Mouse (Mus musculus) liver, postnatal 0 days (tissue): ENCODE measurements around the gene Anks1. TPM values are rescaled to one million over a fixed set of nuclear protein-coding genes. Genes with fewer than 3 reads are reported as not detected.
A peak's percentile ranks its signal among the peaks of the same experiment; 100 is the strongest.

Source experiments
- ATAC-seq: fragments of 200-750 bp; cut with Nextera tagmentation; 2 replicates; pipeline ENCODE4 v1.8.0; 2017; ENCODE audit warnings: mild to moderate bottlenecking, moderate library complexity
- DNase-seq: peaks from one replicate; pipeline ENCODE4 v3.0.0-alpha.2; 2016
- H3K27ac ChIP-seq: fragments of 300-500 bp; sonication (generic); 2 replicates; pipeline ENCODE4 v1.5.1; 2014; ENCODE audit warnings: antibody characterized with exemption, moderate library complexity, mild to moderate bottlenecking, low read depth
- H3K27me3 ChIP-seq: fragments of 300-500 bp; sonication (generic); 2 replicates; pipeline ENCODE4 v1.6.1; 2014; ENCODE audit warnings: low read length, control low read depth, mixed read lengths; ENCODE audit not compliant: insufficient read depth
- H3K36me3 ChIP-seq: fragments of 300-500 bp; sonication (generic); replicated peaks from 2 replicates; pipeline ENCODE4 v1.6.1; 2014; ENCODE audit warnings: mild to moderate bottlenecking, control low read depth, low read length, moderate library complexity, mixed read lengths; ENCODE audit not compliant: insufficient read depth
- H3K4me1 ChIP-seq: fragments of 300-500 bp; sonication (generic); 2 replicates; pipeline ENCODE4 v1.6.1; 2014; ENCODE audit warnings: antibody characterized with exemption, mild to moderate bottlenecking, control low read depth; ENCODE audit not compliant: insufficient read depth
- H3K4me2 ChIP-seq: fragments of 300-500 bp; sonication (generic); 2 replicates; pipeline ENCODE4 v1.6.1; 2014; ENCODE audit warnings: low read depth, mild to moderate bottlenecking, low read length, moderate library complexity, mixed read lengths
- H3K4me3 ChIP-seq: fragments of 300-500 bp; sonication (generic); 2 replicates; pipeline ENCODE4 v1.5.1; 2014; ENCODE audit warnings: low read depth, low read length
- H3K9ac ChIP-seq: fragments of 300-500 bp; sonication (generic); replicated peaks from 2 replicates; pipeline ENCODE4 v1.6.1; 2014; ENCODE audit warnings: mild to moderate bottlenecking, moderate library complexity
- H3K9me3 ChIP-seq: fragments of 300-500 bp; sonication (generic); 2 replicates; pipeline ENCODE4 v1.6.1; 2016; ENCODE audit warnings: mild to moderate bottlenecking, control low read depth, low read length, mixed read lengths
- CTCF ChIP-seq: sonication (generic); IDR thresholded peaks from 2 replicates; pipeline ENCODE4 v1.5.1; 2016; ENCODE audit warnings: antibody characterized with exemption, low read depth
- EP300 ChIP-seq: IDR thresholded peaks from 2 replicates; pipeline ENCODE4 v1.6.1; 2016; ENCODE audit warnings: antibody characterized with exemption, low read depth, mild to moderate bottlenecking
- WGBS: fragments of 180-500 bp; shearing (Covaris S2); extraction: QIAGEN DNeasy Blood & Tissue Kit; methylation state at CpG from one replicate; pipeline ENCODE4 v1.1.7; 2014; ENCODE audit not compliant: insufficient replicate concordance; 5-methylcytosine and 5-hydroxymethylcytosine counted together
- polyA plus RNA-seq: library from polyadenylated mRNA; unstranded; fragments of >200 nt; fragmentation: Nextera tagmentation; extraction: Ambion mirVana; gene quantifications from 2 replicates; pipeline ENCODE4 v1.2.1, GENCODE M21; 2015

The Anks1 gene
- polyA plus RNA-seq, 1 experiment from 2014 or later: 3.0 TPM

DNA sequence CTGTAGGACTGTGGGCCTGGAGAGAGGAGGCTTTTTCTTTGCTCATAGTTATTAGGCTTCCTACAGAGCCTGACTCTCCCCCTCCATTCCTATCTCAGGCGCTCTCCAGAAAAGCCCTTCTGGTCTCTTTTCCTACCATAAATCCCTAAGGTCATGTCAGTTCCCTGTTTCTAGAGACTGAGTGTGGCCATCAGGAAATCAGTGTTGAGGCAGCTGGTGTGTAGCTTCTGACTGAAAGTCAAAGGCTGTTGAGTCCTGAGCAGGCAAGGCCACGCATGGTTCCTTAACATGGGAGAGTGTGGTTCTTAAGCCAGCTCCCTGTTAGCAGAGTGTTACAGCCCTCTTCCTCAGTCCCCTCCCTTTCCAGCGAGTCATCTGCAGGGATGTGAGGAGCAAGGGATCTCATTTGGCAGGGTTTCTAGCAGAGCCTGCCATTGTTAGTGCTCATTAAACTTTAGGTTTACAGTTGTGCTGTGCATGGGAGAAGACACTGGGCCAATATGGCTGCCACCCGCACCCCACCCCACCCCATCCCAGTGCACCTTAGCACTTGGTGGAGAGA, 28.0 kb downstream of the Anks1 start:
- no peaks in the 10 kb centered on the region for H3K9me3 ChIP-seq
- H3K36me3 ChIP-seq: no peaks in the 10 kb centered on the region
- ATAC-seq (no peak), DNase-seq (no peak)
- TF ChIP-seq CTCF (no peak), EP300 (no peak)
- no peak overlapping the region for H3K4me3 ChIP-seq
- no peaks in the 10 kb centered on the region for H3K27me3 ChIP-seq
- no peak overlapping the region for H3K9ac ChIP-seq
- H3K27ac ChIP-seq: peak overlapping the region; percentile 62; the same call in 1 of the 2 replicates
- WGBS: 70% methylated on average over 4 of the region's 4 CpGs
- peaks cover 18% of the 10 kb centered on the region for H3K4me1 ChIP-seq
- H3K4me2 ChIP-seq: no peak overlapping the region

DNA sequence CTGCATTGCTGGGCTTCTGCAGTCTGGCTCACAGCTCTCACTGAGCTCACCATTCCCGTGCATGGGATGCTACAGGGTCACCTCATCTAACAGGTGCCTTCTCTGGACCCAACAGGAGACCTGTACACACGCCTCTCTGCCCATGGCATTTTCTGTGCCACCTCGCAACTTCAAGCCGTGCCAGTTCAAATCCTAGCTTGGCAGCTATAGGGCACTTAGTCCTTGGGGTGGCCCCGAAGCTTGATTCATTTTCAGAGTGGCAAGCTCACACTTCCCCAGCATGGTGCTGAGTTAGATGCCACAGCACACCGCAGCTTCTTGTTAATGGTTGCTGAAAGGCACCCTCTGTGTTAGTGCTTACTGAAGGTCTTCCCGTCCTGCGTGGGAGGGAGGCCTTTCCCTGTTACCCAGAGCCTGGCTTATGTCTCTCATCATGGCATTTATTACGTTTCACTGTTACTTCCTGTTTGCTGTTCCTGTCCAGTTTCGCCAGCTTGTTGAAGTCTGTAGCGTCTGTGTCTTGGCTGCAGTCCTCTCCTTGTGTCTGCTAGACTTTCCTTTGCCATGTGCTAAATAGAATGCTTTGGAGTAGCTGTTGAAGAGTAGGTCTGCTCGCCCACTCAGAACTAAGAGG, 29.1 kb downstream of the Anks1 start:
- TF ChIP-seq CTCF (no peak), EP300 (no peak)
- H3K4me3 ChIP-seq: no peak overlapping the region
- H3K4me2 ChIP-seq: 0 out of 2 replicates have a peak overlapping the region, but pooled peaks have one; percentile 13
- 63% methylated on average over 12 of the region's 12 CpGs for WGBS
- peak overlapping the region; percentile 62 for H3K27ac ChIP-seq
- H3K9me3 ChIP-seq: no peaks in the 10 kb centered on the region
- peaks cover 13% of the 10 kb centered on the region for H3K4me1 ChIP-seq
- no peak overlapping the region for H3K9ac ChIP-seq
- no peak for DNase-seq
- no peaks in the 10 kb centered on the region for H3K36me3 ChIP-seq
- H3K27me3 ChIP-seq: no peaks in the 10 kb centered on the region
- peak; percentile 13; the same call in 1 of the 2 replicates for ATAC-seq

DNA sequence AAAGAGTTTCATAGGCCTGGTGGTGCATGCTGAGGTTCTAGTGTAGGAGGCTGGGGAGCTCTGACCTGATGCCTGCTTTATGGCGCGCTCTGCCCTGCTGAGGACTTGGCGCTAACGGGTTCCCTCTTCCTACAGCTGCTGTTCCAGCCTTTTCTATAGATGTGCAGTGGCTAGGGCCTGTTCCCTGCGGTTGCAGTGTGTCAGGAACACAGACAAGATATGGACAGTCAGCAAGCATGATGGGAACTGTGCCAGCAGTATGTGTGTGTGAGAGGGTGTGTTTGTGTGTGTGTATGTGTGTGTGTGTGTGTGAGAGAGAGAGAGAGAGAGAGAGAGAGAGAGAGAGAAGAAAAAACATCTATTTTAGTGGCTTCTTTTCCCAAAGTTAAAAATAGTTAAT, 29.9 kb downstream of the Anks1 start:
- no peak overlapping the region for H3K4me3 ChIP-seq
- no peak for ATAC-seq
- H3K4me1 ChIP-seq: peaks cover 13% of the 10 kb centered on the region
- no peaks in the 10 kb centered on the region for H3K27me3 ChIP-seq
- no peak overlapping the region for H3K9ac ChIP-seq
- WGBS: 80% methylated on average over 5 of the region's 5 CpGs
- H3K36me3 ChIP-seq: no peaks in the 10 kb centered on the region
- no peak overlapping the region for H3K4me2 ChIP-seq
- TF ChIP-seq EP300: no peak
- no peak for TF ChIP-seq CTCF
- no peaks in the 10 kb centered on the region for H3K9me3 ChIP-seq
- no peak for DNase-seq
- no peak overlapping the region for H3K27ac ChIP-seq

DNA sequence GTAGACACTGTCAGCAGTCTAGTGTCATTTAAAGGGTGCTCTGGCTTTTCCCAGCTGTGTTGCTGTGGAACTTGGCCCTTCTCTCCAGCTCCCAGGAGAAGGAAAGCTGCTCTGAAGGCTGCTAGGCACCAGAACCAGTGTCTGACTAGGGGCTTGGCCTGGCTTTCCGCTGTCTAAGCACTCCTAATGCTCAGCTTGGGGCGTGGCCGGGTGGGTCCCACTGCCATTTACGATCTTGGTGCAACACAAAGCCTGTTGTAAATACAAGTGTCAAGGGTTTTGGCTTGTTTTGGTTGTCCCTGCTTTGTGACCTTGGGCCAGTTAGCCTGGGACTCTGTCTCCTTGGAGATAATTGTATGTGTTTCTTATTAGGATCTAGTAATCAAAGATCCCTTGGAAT, 31.2 kb downstream of the Anks1 start:
- H3K27ac ChIP-seq: no peak overlapping the region
- no peaks in the 10 kb centered on the region for H3K9me3 ChIP-seq
- WGBS: 73% methylated on average over 4 of the region's 4 CpGs
- H3K36me3 ChIP-seq: no peaks in the 10 kb centered on the region
- peaks cover 13% of the 10 kb centered on the region for H3K4me1 ChIP-seq
- no peak for TF ChIP-seq EP300
- no peak overlapping the region for H3K4me2 ChIP-seq
- ATAC-seq (no peak), DNase-seq (no peak)
- H3K27me3 ChIP-seq: no peaks in the 10 kb centered on the region
- H3K9ac ChIP-seq: no peak overlapping the region
- H3K4me3 ChIP-seq: no peak overlapping the region

DNA sequence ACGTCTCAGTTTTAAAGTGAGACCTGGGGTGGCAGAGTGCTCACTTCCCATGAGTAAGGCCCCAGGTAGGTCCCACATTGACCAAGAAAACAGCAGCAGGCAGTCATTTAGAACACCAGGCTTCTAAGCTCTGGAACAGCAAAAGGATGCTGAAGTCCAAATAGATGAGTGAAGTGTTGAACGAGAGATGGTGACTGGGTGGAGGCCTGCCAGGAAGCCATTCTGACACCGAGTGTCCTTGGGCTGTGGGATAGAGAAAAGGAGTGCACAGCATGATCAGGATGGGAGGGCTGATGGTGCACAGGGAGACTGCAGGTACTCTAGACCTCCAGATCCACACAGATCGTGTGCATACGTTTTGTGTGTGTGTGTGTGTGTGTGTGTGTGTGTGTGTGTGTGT, 32.1 kb downstream of the Anks1 start:
- no peak for TF ChIP-seq EP300
- no peak for TF ChIP-seq CTCF
- Histone ChIP-seq H3K4me1 (peaks cover 16% of the 10 kb centered on the region), H3K4me3 (no peak overlapping the region), H3K27ac (no peak overlapping the region), H3K9me3 (no peaks in the 10 kb centered on the region), H3K27me3 (no peaks in the 10 kb centered on the region), H3K9ac (no peak overlapping the region), H3K36me3 (no peaks in the 10 kb centered on the region), H3K4me2 (no peak overlapping the region)
- DNase-seq (no peak), ATAC-seq (no peak)
- 57% methylated on average over 5 of the region's 5 CpGs for WGBS

DNA sequence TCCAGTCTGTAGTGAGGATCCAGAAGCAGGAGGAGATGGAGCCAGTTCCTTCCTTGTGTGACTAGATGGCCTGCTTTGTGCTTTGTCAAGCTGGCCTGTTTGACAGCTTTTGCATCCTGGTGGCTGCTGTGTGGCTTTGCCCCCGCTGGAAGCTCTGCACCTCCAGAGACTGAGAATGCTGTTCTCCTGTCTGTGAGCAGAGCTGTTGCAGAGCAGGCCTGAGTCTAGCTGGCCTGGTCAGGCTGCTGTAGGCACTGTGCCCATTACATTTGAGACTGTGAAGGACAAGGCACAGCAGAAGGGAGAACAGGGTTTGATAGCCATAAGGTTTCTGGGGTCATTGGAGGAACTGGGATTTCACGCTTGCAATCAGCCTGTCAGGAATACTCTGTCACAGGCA, 32.6 kb downstream of the Anks1 start:
- WGBS: 67% methylated on average over 2 of the region's 2 CpGs
- Histone ChIP-seq H3K9me3 (no peaks in the 10 kb centered on the region), H3K36me3 (no peaks in the 10 kb centered on the region), H3K4me1 (peaks cover 16% of the 10 kb centered on the region), H3K4me3 (no peak overlapping the region), H3K27me3 (no peaks in the 10 kb centered on the region), H3K9ac (no peak overlapping the region), H3K4me2 (no peak overlapping the region), H3K27ac (no peak overlapping the region)
- ATAC-seq: no peak
- no peak for DNase-seq
- TF ChIP-seq CTCF: no peak
- TF ChIP-seq EP300: no peak

DNA sequence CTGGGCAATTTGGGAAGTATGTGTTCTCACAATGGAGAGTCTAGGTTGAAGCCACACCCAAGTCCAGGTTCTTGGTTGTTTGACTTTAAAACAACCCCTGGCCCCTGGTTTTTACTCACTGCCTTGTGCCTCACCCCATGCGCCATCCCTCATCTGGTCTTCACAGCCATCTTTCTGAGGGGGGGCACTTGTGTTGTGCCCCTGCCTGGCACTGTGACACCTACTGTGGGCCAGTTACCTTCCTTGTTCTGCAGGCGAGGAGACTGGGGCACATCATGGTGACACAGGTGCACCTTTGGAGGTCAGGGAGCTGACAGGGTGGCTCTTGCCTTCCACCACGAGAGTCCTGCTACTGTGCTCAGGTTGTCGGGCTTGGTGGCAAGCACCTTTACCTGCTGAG, 33.0 kb downstream of the Anks1 start:
- H3K9ac ChIP-seq: no peak overlapping the region
- no peaks in the 10 kb centered on the region for H3K27me3 ChIP-seq
- WGBS: 76% methylated on average over 4 of the region's 4 CpGs
- DNase-seq: no peak
- no peaks in the 10 kb centered on the region for H3K9me3 ChIP-seq
- TF ChIP-seq CTCF: no peak
- TF ChIP-seq EP300: no peak
- peaks cover 13% of the 10 kb centered on the region for H3K4me1 ChIP-seq
- no peak overlapping the region for H3K27ac ChIP-seq
- ATAC-seq: no peak
- no peak overlapping the region for H3K4me2 ChIP-seq
- no peaks in the 10 kb centered on the region for H3K36me3 ChIP-seq
- H3K4me3 ChIP-seq: no peak overlapping the region
